Mouse (Mus musculus): Measurements from ENCODE around the gene Rassf6. TPM values are rescaled to one million over a fixed set of nuclear protein-coding genes. Genes with fewer than 3 reads are reported as not detected.

The Rassf6 gene
- polyA plus RNA-seq, 1 experiment from 2014 or later = 10.3 TPM

Other genes with a start within 250 kb of the Rassf6 start
- gene Alb, start 179.8 kb downstream of the Rassf6 start, polyA plus RNA-seq (2015; fragmentation: Nextera tagmentation; extraction: Ambion mirVana) = 188 and 224 TPM in 2 replicates
- gene Afp, start 149.9 kb downstream of the Rassf6 start, polyA plus RNA-seq (2015; fragmentation: Nextera tagmentation; extraction: Ambion mirVana) = 368 and 546 TPM in 2 replicates
- 6.1 and 6.9 TPM in 2 replicates for gene Afm, start 121.7 kb downstream of the Rassf6 start, polyA plus RNA-seq (2015; fragmentation: Nextera tagmentation; extraction: Ambion mirVana)
- 0.12 and 0.14 TPM in 2 replicates for gene 5830473C10Rik, start 79.5 kb downstream of the Rassf6 start, polyA plus RNA-seq (2015; fragmentation: Nextera tagmentation; extraction: Ambion mirVana)
- gene Cxcl5, start 118.7 kb upstream of the Rassf6 start, polyA plus RNA-seq (2015; fragmentation: Nextera tagmentation; extraction: Ambion mirVana) = 0.19 TPM in 1 of 2 replicates, not detected in the other
- 3.2 and 4.3 TPM in 2 replicates for gene Ppbp, start 127.9 kb upstream of the Rassf6 start, polyA plus RNA-seq (2015; fragmentation: Nextera tagmentation; extraction: Ambion mirVana)
- 80.0 and 96.2 TPM in 2 replicates for gene Pf4, start 131.8 kb upstream of the Rassf6 start, polyA plus RNA-seq (2015; fragmentation: Nextera tagmentation; extraction: Ambion mirVana)
- not detected in 2 replicates for gene Cxcl3, start 145.4 kb upstream of the Rassf6 start, polyA plus RNA-seq (2015; fragmentation: Nextera tagmentation; extraction: Ambion mirVana)
- 1.9 and 2.3 TPM in 2 replicates for gene Cxcl15, start 153.9 kb upstream of the Rassf6 start, polyA plus RNA-seq (2015; fragmentation: Nextera tagmentation; extraction: Ambion mirVana)

All from stomach, embryonic 16.5 days (tissue).